Mouse (Mus musculus): ENCODE data around the gene H6pd.

DNA sequence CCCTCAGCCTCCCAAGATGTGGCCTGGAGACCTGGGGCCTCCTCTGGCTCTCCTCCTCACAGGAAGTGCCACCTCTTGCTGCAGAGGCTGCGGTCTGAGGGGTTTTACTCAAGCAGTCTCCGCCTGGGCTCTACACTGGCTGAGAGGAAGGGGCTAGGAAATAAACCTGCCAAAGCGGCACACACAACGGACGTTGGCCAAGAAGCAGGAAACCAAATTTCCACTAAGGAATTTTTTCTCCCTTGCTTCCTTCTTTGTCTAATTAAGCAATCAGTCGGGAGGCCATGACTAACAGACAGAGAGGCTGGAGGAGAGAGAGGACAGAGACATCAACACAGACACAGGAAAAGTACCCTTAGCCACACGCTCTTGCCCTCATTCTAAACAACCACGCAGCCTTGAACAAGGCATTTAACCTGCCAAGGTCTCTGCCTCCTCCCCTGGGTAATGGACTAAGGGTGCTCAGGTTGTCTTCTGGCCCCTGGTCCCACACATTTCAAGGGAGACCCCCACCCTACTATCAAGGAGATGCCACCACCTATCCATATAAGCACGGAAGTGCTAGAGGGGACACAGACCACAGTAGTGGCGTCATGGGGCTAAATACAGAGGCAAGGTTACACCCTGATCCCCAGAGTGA is 7.5 kb downstream of the H6pd start:
- TF ChIP-seq POLR2A (IDR thresholded peaks at IDR 0.05; ENCODE audit: control insufficient read depth in 1 of 2, insufficient read depth in 1 of 2, low read depth in 1 of 2, low read length in 2 of 2, poor library complexity in 1 of 2) (no peak), CTCF (IDR thresholded peaks at IDR 0.05 in 2 of 3, conservative IDR thresholded peaks at IDR 0.05 in 1 of 3; ENCODE audit: control insufficient read depth in 1 of 3, insufficient read depth in 1 of 3, low read depth in 2 of 3, low read length in 3 of 3, poor library complexity in 1 of 3, severe bottlenecking in 1 of 3) (no peak), TBP (IDR thresholded peaks at IDR 0.05; ENCODE audit: low read depth, low read length) (no peak), ZMIZ1 (IDR thresholded peaks at IDR 0.05; ENCODE audit: low read depth, low read length) (no peak), GATA1 (IDR thresholded peaks at IDR 0.05; ENCODE audit: low read depth, low read length) (no peak), ZC3H11A (IDR thresholded peaks at IDR 0.05; ENCODE audit: low read depth, low read length) (no peak), CHD2 (IDR thresholded peaks at IDR 0.05; ENCODE audit: low read length) (no peak), TAL1 (IDR thresholded peaks at IDR 0.05; ENCODE audit: low read length) (no peak)
